Mouse (Mus musculus) neural tube, embryonic 13.5 days (tissue): ENCODE measurements around the gene Zdhhc12. TPM values are rescaled to one million over a fixed set of nuclear protein-coding genes. Genes with fewer than 3 reads are reported as not detected.

Experiments used
- polyA plus RNA-seq: library from polyadenylated mRNA; unstranded; fragments of >200 nt; fragmentation: Nextera tagmentation; extraction: Ambion mirVana; gene quantifications from 2 replicates; pipeline ENCODE4 v1.2.1, GENCODE M21; 2015

Gene Zdhhc12
- polyA plus RNA-seq, 1 experiment from 2014 or later = 32.5 TPM

Other genes starting within 250 kb of the Zdhhc12 start
- gene Cercam, start 224.5 kb downstream of the Zdhhc12 start, polyA plus RNA-seq = 24.8 and 25.5 TPM in 2 replicates
- gene Odf2, start 204.4 kb downstream of the Zdhhc12 start, polyA plus RNA-seq = 65.6 and 68.1 TPM in 2 replicates
- gene Gle1, start 158.2 kb downstream of the Zdhhc12 start, polyA plus RNA-seq = 72.3 and 74.1 TPM in 2 replicates
- 186 and 209 TPM in 2 replicates for gene Sptan1, start 128.1 kb downstream of the Zdhhc12 start, polyA plus RNA-seq
- 49.6 and 53.5 TPM in 2 replicates for gene Wdr34, start 44.8 kb downstream of the Zdhhc12 start, polyA plus RNA-seq
- gene Set, start 36.3 kb downstream of the Zdhhc12 start, polyA plus RNA-seq = 338 and 380 TPM in 2 replicates
- gene Pkn3, start 16.0 kb downstream of the Zdhhc12 start, polyA plus RNA-seq = 1.8 and 2.7 TPM in 2 replicates
- 11.8 and 12.8 TPM in 2 replicates for gene Zer1, start 30.9 kb upstream of the Zdhhc12 start, polyA plus RNA-seq
- gene Tbc1d13, start 40.1 kb upstream of the Zdhhc12 start, polyA plus RNA-seq = 9.4 and 11.7 TPM in 2 replicates
- 15.6 and 17.3 TPM in 2 replicates for gene Endog, start 77.8 kb upstream of the Zdhhc12 start, polyA plus RNA-seq
- 59.0 and 61.0 TPM in 2 replicates for gene Spout1, start 84.8 kb upstream of the Zdhhc12 start, polyA plus RNA-seq
- 13.1 and 13.3 TPM in 2 replicates for gene Kyat1, start 112.2 kb upstream of the Zdhhc12 start, polyA plus RNA-seq
- gene Lrrc8a, start 144.1 kb upstream of the Zdhhc12 start, polyA plus RNA-seq = 50.7 and 54.8 TPM in 2 replicates
- 0.23 and 0.24 TPM in 2 replicates for gene Gm28035, start 146.9 kb upstream of the Zdhhc12 start, polyA plus RNA-seq
- gene Phyhd1, start 172.6 kb upstream of the Zdhhc12 start, polyA plus RNA-seq = 4.3 and 4.8 TPM in 2 replicates
- not detected in 2 replicates for gene Gm28038, start 187.4 kb upstream of the Zdhhc12 start, polyA plus RNA-seq
- gene Dolk, start 192.7 kb upstream of the Zdhhc12 start, polyA plus RNA-seq = 33.1 and 35.6 TPM in 2 replicates
- gene Nup188, start 192.7 kb upstream of the Zdhhc12 start, polyA plus RNA-seq = 19.7 and 26.7 TPM in 2 replicates